Mouse (Mus musculus) gonadal fat pad, adult 2 months (tissue): Measurements from ENCODE around the gene Xab2. TPM values are rescaled to one million over a fixed set of nuclear protein-coding genes. Genes with fewer than 3 reads are reported as not detected.

ENCODE experiments used
- DNase-seq: peaks from one replicate; pipeline ENCODE4 v3.0.0-alpha.2; 2012; ENCODE audit warnings: low read depth
- polyA plus RNA-seq: library from polyadenylated mRNA; depleted of rRNA; stranded (reverse); fragments of >200 nt; gene quantifications from 2 replicates; pipeline ENCODE4 v1.2.3, GENCODE M21; 2012; rRNA removed

Xab2 gene
- 61.2 and 65.8 TPM in 2 replicates for polyA plus RNA-seq

GRCm38 (mm10) chr8:3621199-3621970 is at the start of gene Xab2, which contains the start of gene Pet100:
Gene Xab2, minus strand, starts transcription at chr8:3621316.
Gene Pet100, plus strand, starts transcription at chr8:3621548.
- DNase-seq: peak; percentile 96

GRCm38 (mm10) chr8:3670388-3670787 is 49.3 kb upstream of the Xab2 start:
- DNase-seq: no peak

DNA sequence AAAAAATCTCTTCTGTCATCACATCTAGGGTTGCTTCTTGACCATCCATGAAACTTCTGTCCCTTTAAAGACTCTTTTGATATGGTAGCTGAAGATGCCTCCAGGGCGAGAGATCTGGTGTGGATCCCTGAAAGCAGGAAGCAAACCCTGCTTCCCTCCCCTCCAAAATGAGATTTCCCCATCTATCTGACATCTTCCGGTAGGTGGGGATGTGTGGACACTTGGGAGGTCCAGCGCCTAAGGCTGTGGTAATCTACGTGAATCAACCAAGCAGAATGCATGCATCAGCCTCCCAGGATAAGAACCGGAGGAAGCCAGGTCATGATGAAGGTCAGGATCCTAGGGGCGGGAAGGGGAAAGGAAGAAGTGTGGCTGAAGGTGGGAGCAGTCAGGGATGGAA is 44.4 kb upstream of the Xab2 start, which contains the start of gene Mcemp1:
Mcemp1 (plus strand) TSS at position 248 of the 400 bp plus-strand sequence.
- no peak for DNase-seq

DNA sequence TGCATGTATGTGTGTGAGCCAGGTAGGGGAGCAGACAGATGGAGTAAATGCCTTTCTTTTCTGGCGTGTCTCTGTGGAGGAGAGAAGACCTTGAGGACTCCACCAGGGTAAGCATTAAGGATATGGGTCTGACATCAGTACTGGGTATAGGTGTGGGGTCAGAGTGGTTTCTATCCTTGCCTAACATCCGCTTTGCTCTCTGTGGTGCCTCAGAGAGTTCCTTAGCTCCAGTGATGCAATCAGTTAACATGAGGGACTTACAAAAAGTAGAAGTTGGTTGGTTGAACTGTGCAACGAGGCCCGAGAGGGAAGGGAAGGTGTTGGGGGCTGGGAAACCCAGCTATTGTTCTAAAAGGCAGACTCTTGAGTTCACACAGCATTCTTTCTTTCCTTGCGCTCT is 43.3 kb upstream of the Xab2 start:
- DNase-seq: no peak

DNA sequence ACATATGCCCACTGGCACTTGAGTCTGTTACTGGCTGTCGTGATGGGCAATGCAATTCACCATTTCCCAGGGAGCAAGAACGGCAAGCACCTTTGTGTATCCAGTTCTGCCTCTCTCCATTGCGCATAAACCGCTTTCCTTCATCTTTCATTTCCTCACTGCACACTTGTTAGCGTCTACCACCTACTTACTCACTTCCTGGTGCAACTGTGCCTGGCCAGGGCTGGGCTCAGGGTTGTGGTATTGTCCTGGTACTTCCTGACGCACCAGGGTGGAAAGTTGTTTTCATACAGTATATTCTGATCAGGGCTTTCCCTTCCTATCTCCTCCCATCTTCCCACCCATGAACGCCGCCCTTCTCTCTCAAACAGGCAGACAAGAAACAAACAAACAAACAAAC is 39.8 kb upstream of the Xab2 start:
- no peak for DNase-seq

GRCm38 (mm10) chr8:3656725-3657381 is 35.7 kb upstream of the Xab2 start:
- no peak for DNase-seq

DNA sequence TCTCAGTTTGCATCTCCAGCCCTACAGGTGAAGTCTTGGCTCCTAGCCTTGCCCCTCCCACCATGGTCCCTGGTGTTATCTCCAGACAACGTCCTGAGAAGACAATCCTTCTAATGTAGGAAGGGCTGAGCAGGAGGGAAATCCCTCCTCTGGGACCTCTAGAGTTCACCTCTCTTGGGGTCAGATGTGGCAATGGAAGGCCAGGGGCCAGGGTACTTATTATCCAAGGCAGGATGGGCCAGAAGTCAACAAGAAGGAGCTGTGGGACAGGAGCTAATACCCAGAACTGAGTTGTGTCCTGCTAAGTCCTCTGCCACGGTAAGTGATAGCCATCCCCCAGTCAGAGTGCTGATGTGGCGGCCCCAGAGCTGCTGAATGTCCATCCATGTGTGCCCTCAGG is 34.4 kb upstream of the Xab2 start, which contains the start of gene Retn:
Retn (plus strand) TSS at position 245 of the 400 bp plus-strand sequence.
- DNase-seq: no peak

DNA sequence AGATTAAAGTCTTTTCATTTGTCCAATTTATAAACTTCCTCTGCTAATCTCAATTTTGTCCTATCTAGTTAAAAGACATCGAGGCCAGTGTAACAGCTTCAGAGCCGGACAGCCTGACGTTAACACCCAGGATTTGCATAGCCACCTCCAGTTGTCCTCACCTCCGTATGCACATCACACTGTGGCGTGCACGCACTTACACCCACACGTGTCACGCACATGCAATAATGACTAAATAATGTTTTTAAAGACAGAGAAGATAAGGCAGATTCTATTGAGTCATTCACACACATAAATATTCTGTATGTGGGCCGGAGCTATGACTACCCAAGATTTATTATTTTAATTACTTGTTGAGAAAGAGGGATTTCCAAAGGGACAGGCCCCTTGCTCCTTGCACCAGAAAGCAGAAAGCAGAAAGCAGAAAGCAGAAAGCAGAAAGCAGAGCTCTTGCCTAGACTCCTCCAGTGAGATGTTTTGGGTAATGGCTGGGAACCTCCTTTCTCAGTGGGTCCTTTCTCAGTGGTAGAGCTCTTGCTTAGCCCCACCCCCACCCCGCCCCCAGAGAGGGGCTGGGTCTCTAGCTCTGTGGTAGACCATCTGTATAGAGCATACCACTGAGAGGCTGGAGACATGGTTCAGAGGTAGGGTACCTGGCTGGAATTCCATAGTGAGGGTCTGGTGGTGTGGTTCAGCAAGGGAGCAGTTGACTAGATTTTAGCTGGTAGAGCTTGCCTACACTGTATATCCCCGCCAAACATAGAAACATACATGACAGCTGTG is 33.8 kb upstream of the Xab2 start:
- no peak for DNase-seq

DNA sequence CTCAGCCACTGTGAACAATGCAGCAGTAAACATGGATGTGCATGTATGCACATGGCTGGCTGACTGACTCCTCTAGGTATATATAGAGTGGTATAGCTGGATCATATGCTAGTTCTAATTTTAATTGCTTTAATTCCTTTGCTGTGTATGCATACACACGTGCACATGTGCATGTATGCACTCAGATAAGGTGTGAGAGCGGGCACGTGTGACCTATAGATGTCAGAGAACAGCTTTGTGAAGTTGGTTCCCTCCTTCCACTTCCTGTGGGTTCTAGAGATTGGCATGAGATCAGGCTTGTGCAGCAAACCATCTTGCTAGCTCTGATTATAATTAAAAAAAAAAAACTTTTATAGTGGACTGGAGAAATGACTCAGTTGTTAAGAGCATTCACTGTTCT is 31.7 kb upstream of the Xab2 start:
- DNase-seq: no peak

DNA sequence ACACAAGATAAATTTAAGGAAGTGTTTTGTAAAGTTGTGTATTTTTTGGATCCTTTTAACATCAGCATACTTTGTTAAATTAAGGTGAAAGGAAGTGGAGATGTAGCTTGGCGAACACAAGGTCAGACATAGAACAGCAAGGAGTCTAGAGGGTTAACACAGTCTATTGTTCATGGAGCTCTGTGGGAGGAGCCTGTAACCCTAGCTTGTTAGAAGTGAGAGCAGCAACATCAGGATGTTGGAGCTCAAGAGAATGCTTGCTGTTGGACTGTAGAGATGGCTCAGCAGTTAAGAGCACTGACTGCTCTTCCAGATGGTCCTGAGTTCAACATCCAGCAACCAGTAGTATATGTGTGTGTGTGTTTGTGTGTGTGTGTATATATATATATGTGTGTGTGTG is 27.9 kb upstream of the Xab2 start:
- DNase-seq: no peak

DNA sequence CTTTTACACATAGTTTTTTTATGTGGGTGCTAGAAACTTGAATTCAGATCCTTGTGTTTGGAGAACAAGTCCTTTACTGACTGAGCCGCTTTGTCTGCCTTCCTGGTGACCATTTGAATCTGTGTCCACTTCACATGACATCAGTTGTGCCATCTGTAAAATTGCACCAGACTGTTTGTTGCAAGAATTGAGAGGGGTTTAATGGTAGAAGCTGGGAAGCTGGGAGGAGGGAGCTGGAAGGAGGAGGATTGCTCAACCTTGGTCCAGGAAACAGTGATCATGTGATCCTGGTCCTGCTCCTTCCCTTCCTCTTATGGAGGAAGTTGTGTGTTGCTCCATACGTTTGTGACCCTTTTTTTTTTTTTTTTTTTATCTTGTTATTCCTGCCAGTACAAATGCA is 27.2 kb upstream of the Xab2 start:
- DNase-seq: no peak

DNA sequence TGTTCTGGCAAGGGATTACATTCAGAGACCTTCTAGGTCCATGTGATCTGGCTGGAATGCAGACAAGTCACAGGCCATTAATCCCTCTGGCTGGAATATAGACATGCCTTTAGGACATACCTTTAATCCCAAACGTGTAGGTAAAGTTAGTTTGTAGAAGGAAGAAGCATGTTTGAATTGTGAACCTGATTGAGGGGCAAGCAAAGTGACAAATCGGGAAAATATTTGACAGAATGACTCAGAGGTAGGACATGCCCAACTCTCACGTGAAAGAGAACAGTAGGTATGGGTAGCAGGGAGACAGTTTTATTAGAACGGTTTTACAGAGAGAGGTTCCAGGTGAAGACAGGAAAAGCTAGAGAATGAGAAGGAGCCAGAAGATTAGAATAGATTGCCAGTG is 26.4 kb upstream of the Xab2 start:
- no peak for DNase-seq

DNA sequence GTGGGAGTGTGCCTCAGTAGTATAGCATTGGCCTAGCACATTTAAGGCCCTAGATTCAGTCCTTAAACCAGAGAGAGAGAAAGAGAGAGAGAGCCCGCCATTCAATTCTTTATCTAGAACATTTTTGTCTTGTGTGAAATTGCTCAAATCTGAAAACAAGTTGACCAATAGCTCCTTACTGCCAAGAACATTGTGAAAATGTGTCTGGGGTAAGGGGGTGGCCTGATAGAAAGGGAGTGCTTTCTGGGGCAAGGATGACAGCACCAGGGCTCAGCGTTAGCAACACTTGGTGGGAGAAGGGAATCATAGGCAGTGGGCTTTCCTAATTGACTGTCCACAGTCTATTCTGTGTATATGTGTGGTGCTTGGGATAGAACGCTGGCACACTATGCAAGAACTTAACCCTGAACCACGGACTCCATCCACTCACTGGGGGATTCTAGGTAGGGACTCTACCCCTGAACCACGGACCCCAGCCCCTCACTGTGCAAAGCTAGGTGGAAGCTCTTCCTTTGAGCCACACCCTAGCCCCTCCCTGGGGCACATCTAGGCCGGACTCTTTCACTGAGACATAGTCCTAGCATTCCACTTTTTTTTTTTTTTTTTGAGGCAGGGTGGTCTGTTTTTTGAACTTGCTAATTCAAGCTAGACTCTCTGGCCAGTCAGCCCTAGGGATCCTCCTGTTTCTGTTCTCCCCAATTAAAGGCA is 25.9 kb upstream of the Xab2 start:
- DNase-seq: no peak

- DNase-seq: no peak
Measured at GRCm38 (mm10) chr8:3645804-3646203, 24.7 kb upstream of the Xab2 start.

GRCm38 (mm10) chr8:3631478-3631875 is 10.4 kb upstream of the Xab2 start:
- no peak for DNase-seq

DNA sequence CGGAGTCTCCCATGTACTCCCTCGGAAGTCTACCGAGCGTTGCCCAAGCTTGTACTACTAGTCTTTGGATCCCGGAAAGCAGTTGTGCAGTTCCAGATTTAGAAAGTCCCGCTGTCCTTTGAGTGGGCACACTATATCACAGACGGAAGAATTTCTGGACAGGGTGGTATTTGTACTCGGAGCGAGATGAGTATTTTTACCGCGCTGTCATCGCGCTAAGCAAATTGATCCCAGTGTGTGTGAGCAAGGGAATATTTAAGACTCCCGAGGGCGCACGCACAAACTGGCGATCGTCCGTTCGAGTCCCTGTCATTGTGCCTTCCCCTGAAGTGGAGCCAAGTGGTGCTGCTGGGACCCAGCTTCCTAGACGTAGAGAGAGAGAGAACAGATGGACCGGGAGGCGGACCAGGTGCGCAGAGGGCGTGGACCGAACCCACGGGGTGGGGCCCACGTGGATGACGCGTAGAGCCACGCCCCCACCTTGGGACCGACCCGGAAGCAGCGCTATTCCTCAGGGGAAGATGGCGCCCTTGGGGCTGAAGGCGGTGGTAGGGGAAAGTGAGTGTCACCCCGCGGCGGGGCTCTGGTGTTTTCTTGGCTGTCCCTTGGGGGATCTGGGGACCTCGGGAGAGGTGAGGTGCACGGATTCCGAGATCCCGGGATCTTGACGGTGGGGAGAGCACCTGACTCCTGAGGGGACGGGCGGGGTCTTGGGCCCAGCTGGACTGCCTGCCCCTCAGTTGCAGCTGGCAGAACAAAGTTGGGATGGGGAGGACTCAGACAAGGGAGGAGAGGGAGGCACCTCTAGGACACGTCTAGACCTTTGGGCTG is 9.7 kb upstream of the Xab2 start, which contains the start of gene Stxbp2:
Stxbp2 (plus strand) TSS at position 309 of the 831 bp plus-strand sequence.
- no peak for DNase-seq

GRCm38 (mm10) chr8:3628014-3628413 is 6.9 kb upstream of the Xab2 start:
- DNase-seq: no peak

DNA sequence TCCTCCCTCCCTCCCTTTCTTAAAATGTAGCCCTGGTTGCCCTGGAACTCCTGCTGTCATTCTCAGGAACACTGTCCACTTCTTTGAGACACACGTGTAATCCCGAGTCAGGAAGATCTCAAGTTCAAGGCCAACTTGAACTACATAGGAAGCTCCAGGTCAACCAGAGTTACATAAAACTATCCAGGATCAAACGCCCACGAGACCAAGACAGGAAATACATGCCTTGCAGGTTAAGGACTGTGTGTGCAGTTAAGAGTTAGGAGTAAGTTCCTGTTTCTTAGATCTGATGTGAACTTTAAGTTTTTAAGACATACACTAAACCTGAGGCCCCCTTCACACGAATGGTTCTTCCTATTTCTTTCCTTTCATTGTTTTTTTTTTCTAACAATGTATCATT is 5.9 kb upstream of the Xab2 start:
- no peak for DNase-seq

DNA sequence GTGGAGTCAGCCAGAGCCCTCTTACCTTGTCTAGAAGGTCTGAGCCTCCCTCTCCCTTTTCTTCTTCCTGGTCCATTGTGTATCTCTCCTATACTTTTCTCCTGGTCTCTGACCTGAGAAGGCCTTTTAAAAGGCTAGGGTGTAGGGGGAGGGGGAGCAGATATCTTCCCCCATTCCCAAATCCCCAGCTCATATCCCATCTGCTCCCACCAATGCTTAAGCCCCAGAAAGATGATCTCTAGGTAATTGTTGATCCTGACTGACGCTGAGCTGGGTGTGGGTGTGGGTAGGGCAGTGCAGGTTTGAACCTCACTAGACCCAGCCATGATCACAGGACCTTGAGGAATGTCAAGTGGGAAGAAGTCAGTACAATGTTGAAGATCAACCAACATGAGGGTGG is 4.3 kb upstream of the Xab2 start, which contains the start of gene Pcp2:
Pcp2 (minus strand) TSS at position 101 of the 400 bp plus-strand sequence.
- no peak for DNase-seq

DNA sequence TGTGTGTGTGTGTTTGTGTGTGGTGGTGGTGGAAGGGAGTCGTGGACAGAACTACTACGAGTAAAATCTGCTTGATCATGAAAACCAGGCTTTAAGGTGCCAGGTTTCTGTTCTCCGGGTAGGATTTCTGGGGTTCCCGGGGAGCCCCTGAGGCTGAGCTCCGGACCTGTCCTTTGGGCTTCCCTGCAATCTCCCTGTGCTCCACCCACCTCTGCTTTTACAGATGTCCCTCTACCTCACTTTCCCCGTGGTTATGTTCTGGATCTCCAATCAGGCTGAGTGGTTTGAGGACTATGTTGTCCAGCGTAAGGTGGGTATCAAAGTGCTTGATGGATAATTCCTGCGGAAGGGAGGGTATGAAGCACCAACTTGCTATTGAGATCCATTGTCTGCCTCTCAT is 1.0 kb upstream of the Xab2 start:
- DNase-seq: no peak

DNA sequence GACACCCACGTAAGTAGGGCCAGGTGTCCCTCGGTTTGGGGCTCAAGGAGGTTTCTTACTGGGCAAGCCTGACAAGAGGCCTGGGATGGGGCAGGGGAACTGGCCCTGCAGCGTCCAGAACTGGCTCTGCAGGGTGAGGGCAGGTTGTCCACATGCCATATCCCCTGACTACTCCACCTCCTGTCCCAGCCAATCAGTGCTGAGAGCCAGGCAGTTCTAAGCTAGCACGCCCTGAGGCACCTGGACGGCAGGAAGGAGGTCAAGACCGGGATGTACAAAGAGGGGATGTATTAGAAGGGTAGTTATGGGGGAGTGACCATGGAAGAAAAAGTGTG is 11.3 kb downstream of the Xab2 start:
- DNase-seq: no peak
